Mouse (Mus musculus) urinary bladder, postnatal 10 days (tissue): Measurements from ENCODE around the gene Grm8.

Experiments
- DNase-seq: peaks from one replicate; pipeline ENCODE4 v3.0.0; 2022; ENCODE audit warnings: low spot score

The Grm8 gene

DNA sequence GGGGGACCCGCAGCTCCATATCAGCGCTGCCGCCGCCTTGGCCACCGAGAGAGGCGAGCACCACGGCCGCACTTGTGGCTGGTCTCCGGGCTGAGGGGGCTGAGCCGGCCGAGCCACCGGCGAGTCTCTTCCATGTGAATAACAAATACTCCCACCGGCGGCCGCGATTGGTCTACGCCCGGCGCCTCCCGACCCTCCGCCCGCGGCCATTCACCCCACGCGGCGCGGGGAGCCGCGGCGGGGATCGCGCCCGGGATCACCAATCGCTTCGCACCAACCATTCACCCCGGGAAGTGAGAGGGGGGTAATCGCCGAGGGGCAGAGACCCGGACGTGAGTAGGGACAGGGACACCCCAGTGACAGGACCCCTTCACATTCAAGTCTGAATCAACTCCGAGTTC, at the start of gene Grm8:
Grm8 (minus strand) TSS at position 178 of the 401 bp plus-strand sequence.
- DNase-seq, result no peak

DNA sequence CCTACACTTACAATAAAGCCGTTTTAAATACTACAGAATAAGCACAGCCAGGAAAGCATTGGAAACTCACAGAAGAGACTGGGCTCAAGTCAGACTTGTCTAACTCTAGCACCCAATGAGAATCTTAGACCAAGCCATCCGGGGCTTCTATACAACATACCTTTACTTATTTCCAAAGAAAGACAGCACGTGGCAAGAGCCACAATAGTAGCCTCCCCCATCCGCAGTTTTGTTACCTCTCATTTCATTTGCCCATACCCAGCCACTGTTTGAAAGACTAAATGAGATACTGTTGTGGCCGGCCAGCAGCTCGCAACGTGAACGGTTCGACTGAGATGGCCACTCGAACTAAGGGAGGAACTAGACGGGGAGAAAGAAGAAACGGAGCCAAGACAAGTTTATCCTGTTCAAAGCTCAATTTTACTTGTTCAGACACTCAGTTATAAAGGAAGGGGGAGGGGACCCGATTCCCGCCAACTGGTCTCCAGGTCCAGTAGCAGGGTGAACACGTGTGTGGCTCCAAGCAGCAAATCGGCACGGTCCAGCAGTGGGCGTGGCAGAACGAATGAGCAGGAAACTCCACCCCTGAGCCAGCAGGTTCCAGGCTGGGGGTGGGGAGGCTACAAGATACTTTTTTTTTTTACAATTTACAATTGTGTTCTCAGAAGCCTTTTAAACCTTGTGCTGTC, 35.0 kb upstream of the Grm8 start:
- no peak for DNase-seq

DNA sequence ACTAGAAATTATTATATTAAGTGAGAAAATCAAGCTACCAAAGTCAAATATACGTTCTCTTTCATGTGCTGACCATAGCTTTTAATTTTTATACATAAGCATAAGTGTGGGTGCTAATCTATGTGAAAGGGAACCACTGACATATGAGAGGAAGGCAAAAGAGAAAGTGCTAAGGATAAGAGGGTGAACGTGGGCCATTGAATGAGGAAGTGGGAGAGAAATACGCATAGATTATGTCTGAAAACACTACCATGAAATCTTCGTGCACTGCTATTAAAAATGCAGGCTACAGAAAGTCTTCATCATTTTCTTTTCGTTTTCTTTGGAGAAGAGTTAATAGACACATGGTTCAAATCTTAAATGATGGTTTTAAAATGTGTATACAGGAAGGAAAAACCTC, 25.4 kb upstream of the Grm8 start:
- no peak for DNase-seq

DNA sequence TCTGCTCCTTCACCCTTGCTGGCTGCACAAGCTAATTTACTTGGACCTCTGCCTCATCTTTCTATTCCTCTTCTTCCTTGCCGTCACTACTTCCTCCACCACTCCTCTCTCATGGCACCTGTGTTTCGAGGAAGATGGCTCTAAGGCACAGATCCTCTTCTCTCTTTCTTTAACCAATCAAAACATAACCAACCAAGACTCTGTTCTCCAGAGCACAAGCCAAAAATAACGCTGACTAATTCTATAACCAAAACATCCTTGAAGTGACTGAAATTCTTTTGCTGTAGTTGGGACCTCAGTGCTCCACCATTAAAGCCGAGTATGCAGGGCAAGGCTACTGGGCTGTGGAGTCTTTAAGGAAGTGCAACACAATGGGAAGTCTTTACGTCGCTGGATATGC, 11.5 kb upstream of the Grm8 start:
- no peak for DNase-seq

DNA sequence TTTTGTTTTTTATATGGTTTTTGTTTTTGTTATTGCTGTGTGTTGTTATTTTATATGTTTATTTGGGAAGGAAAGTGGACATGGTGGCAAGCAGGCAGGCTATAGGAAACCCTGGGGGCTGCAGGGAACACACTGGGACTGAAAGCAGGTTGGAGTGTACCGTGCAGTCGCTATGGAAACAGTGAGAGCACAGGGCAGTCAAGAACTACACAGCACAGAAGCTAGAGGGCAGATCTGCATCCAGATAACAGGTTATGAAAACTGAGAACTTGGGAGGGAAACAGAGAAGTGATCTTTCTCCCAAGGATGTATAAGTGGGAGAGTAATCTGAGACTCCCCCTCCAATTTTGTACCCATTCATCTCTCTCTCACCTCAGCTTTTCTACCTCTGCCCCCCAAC, 7.4 kb upstream of the Grm8 start:
- DNase-seq, result no peak

DNA sequence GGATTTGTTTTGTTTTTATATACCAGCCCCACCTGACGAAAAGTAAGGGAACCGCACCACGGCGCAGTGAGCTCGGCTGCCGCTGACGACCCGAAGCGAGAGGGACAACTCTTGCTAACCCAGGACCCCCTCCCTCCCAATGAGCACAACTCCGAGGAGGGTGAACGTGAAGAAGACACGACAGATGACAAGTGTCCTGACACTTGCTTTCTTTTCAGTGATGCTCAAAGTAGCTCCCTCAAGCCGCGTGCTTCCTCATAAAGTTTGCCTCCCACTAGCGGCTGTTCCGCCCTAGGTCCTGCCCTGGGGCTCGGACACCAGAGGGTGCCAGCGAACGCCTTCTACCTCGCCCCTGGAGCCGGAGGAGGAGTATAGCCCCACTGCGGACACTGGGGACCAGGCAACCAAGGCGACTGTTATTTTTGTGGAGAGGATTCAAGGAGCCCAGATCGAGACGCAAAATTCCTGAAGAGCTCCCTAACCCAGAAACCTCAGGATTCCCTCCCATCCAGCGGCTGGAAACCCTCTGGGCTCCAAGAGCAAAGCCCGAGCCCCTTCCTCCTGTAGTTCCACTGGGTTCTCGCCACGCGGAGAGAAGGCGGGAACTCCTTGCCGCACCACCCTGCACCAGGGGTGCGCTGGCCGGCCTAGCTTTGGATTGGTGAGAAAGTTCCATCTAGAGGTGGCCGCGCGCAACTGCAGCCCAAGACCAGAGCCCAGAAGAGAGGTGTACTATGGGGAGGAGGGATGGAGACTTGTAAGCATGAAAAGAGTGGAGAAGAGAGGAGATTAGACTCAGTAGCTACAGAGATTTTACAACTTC, 644 bp upstream of the Grm8 start:
- no peak for DNase-seq

DNA sequence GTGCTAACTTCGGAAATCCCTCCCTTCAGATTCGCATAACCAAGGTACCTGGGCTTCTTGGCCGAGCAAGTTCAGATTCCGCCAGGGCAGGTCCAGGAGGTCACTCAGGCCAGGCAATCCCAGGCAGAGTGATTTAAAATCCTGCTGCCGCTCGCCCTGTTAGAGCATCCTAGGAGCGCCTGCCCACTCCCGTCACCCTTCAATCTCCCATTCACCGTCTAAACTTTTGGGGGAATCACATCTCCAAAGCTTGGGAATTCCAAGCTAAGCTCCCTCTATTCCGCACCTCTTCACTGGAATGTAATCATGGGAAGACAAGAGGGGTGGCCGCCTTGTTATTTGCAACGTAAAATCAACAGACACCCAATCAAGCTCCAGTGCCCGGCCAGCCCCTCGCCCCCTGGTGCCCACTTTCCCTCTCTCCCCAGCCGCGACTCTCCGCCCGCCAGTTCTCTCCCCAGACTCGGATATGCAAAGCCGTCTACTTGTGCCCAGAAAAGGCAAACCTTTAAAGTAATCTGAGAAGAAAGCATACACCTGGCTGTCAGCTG, 652 bp downstream of the Grm8 start:
- no peak for DNase-seq

DNA sequence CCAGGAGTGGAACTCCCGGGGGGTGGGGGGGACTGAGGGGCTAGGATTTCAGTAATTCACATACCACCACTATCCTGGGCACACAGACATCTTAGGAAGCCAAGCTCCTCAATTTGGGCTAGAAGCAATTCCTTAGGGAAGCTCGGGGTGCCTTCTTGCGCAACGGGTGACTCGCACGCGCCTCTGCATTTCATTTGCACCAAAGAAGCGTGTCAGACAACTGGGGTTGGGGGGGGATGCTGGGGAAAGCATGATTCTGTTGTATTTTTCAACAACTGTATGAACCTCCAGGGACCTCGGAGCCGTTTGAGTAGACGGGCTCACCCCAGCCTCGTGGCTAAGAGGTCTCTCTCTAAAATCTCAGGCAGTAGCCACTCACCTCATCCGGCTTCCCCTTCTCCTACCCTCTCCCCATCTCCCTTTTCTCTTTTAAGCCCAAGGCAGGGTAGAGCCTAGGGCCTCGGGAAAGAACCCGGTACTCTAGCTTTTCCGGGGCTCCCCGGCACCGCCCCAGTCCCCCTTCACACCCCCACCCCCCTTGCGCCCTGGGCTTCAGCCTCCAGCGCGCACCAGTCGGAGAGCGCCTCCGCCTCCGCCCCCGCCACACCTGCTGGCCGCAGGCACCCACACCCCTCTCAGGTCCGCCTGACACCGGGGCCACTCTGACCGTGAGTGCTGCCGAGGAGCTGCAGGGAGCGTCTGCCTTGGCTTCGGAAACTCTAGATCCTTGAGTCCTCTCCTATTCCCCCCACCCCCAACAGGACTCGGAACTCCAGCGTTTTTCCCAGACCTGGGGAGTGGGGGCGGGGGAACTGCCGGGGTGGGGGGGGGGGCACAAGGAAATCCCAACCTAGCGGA, 1.5 kb downstream of the Grm8 start:
- DNase-seq, result no peak

DNA sequence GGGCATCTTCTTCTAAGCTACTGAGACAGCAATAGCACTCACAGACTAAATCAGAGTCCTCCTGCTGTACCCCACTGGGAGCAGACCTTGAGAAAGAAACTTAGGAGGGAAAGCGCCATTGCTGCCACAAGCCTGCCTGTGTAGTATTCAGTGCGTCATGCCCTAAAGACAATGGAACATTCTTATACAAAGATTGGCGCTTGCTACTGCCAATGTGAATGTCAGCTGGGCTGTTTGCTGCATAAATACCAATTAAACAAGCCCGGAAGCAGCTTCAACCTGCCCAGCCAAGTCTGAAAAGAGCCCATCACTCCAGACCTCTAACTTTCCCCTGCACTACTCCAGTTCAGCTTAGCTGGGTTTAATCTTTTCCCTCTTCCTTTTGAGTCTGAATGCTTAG, 2.9 kb downstream of the Grm8 start:
- no peak for DNase-seq

DNA sequence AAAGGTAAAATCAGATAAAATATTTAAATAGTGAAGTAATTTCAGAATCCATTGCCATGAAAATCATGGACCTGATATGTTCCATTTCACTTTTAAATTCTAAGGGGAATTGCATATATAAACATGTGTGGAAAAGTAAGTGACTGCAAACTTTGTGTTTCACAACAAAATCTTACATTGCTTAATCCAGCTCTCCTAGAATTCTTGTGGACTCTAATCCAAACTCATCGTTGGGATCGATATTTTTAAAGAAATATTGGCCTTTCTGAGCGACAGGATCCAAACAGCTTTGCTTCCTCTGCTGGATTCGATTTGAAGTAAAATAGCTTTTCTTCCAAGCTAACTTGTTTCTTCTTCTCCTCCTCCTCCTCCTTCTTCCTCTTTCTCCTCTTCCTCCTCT, 6.1 kb downstream of the Grm8 start:
- DNase-seq, result no peak

DNA sequence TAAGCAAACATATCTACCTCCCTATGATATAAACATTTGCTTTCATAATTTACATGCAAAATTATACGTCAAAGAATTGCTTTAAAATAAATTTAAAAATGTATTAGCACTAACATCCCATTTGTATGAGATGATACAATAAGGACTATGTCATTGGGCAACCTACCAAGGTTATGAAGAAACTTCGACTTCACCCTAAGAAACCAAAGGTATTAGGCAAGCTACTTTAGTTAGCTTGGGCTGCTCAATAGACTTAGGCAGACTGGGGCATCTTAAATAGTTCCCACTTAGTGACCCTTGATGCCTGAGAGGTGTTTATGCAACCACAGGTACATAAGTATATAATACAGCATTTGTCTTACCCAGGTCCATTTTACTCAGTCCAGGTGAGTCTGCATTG, 19.5 kb downstream of the Grm8 start:
- no peak for DNase-seq

DNA sequence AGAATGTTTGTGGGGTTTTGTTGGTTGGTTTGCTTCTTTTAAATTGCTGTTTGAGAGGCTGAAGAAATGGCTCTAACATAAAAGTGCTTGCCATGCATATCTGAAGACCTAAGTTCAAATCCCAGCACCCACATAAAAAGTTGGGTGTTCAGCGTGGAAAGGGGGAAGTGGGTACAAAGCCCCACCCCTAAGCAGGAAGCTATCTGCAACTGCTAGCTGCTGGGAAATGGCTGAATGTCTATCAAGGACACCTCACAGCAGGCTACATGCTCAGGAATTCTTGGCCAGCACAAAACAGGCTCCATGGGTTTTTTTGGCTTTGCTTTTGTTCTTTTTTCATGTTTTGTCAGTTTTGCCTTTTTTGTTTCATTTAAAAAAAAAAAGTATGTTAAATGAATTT, 20.1 kb downstream of the Grm8 start:
- DNase-seq, result no peak

DNA sequence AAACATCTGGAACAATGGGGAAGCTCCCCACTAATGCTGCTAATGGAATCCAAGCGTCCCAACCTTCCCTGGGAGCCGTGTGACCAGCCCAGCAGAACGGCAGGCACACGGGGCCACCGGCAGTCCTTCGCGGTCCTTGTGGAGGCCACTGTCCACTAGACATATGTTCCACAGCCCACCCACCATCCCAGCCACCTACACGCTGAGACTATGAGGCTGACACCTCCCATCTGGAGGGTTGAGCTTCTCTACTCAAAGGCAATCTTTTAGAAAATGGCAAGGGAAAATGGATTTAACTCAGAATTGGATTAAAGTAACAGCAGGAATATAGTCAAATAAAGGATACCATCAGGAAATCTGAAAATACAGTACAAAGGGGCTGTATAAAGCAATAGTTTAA, 23.4 kb downstream of the Grm8 start:
- no peak for DNase-seq

DNA sequence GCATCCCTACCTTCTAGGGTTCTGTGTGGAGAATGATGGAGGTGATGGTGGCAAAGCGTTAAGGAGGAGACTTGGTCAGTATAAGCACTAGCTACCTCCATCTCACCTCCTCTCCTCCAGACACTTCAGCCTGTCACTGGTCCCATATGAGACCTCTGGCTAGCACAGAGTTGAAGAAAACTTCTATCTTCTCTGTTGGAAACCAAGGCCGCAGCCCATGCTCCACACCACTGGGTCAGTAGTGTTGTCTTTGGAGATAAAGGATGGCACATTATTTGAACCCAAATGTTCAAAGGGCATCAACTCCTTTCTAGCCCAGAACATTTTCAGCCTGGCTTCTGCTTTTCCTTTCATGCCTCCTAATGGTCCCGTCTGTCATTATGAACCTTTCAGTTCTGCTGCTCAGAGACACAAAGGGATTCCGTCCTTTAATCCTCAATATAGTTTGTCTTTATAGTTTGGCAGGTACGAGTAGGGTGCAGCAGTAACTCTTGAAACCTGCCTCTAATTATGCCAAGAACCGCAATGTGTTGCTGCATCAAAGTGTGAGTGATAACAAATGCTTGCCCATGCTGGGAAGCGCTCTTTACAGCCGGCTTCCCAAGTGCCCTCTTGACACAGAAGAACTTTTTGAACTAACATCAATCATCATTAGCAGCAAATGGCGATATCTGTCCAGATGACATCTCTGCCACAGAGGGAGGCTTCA, 32.2 kb downstream of the Grm8 start:
- DNase-seq, result no peak

DNA sequence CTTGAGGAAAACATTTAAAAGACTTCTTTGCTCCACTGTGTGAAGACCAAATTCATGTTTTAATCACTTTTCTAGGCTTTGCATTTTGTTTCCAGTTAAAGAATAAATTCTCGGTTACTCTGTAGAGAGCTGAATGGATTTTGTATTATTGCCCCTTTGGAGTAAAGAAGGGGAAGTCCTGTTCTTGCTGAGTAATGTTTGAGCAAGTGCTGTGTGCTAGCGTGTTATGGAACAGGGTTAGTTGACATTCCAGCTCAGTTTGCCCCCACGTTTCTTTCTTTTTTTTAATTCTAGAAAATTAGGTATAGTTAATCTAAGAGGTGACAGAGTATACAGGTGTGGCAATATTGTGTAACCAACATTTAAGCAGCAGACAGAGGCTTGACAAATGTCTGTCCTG, 35.0 kb downstream of the Grm8 start:
- DNase-seq, result no peak

DNA sequence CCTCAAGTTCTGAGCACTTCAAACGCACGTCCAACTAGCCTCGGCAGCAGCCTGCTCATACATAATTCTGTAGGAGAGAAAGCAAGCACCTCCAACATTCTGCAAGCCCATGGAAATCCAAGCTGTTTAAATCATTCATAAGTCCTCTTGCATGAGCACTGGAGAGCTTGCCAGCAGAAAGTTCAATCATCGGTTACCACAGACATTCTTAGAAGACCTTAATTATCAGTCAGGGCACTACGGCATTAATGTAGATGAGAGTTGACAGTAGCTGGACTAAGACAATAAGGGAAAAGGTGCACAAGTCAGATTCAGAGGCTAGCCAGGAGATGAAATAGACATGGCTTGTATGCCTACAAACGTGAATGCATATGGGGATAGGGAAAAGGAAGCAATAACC, 42.5 kb downstream of the Grm8 start:
- DNase-seq, result no peak

DNA sequence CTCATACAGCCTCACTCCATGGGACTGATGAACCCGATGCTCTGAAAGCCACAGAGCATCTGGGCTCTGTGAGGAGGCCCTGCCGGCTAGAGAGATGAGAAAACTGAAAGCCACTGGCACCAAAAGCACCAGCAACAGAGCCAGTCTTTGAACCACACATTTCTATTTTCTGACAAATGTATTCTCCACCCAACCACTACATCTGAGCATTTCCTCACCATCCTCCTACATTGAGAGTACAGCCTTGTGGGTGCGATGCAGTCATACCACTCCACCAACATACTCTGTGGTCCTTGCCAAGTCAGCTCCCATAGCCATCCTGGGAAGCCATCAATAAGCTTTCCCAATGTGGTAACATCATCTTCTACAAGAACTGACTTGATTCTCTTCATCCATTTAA, 43.1 kb downstream of the Grm8 start:
- no peak for DNase-seq

DNA sequence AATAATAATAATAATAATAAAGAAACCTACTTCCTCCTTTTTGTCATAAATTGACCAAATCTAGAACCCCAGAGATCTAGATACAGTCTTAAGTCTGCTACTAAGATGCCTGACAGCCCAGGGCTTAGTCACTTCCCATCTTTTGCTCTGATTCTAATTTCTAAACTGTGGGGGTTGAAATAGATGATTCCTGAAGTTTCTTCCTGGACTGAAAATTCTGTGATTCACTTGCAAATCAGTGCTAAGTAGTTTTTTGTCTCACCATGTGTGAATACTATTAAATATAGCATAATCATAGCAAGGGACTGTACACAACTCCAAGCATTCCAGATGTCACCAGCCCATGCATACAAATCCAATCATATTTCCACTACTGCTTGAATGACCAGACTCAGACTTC, 44.0 kb downstream of the Grm8 start:
- no peak for DNase-seq

DNA sequence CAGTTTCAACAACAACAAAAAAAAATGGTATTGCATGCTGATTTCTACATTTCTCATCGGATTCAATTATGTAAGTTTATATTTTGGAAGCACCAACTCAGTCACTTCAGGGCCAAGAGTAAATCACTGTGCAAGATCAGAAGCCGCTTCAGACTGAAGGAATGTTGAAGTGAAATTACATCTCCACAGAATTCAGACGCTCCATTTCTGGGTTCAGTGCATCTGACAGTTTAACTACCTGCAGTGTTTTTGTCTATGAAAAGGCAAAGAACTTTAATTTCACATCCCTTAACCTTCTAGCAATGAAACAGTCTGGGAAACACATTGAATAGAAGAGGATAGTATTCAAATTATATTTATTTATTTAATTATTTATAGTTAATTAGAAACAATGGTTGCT, 59.4 kb downstream of the Grm8 start:
- DNase-seq, result no peak

DNA sequence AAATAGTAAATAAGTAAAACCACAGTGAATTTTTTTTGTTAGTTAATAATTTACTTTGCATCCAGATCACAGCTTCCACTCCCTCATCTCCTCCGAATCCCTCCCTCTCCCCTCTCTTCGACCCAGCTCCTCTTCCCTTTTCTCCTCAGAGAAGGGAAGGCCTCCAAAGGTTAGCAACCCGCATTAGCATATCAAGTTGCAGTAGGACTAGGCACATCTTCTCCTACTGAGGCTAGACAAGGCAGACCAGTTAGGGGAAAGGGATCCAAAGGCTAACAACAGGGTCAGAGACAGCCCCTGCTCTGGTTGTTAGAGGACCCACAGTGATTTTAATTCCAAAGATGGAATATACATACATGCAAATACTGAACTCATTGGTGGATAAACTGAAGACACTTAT, 60.5 kb downstream of the Grm8 start:
- DNase-seq, result no peak

DNA sequence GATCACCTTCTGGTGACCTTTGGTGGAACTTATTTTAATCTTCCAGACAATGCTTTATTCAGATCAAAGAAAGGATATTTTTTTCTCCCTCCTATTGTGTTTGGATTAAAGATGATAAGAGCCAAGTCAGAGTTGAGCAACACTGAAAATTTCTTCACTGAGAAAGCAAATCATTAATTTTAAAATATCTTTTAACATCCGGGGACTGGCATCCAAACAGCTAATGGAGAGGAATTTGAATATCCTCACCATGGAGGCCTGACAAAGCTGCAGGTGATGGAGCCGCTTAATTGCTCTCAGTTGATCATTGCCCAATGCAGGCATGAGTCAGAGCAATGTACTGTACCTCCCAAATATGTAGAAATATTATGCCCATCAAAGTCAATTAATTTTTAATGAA, 83.0 kb downstream of the Grm8 start:
- DNase-seq, result no peak

DNA sequence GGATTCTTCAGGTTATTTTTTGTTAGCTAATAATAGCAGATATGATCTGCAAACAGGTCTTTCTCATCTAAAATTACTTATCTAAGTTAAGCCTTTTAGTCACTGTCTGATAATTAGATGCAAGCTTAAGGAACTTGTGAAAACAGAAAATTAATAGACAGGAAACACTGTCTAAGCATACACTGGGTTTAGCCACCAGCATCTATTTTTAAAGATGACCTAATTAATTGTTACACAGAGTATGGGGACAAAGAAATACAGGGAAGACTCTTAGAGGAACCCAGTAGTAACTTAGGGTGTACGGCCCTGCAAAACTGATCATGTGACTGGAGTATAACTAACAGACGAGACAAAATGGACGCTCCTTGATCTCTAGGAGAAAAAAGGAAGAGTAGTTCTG, 92.6 kb downstream of the Grm8 start:
- DNase-seq, result no peak
